Mouse (Mus musculus) pancreas, adult 10 weeks (tissue): ENCODE measurements around the gene Slc22a30. TPM values are rescaled to one million over a fixed set of nuclear protein-coding genes. Genes with fewer than 3 reads are reported as not detected.

Experiments
- polyA plus RNA-seq: library from polyadenylated mRNA; stranded (reverse); fragments of 350-450 nt; fragmentation: Illumina TruSeq; extraction: RNeasy Lipid Tissue Mini Kit (QIAGEN cat#74804); gene quantifications from one replicate; pipeline ENCODE4 v1.2.3, GENCODE M21; 2015; ENCODE audit warnings: low read depth, low replicate concordance; ENCODE audit not compliant: insufficient read depth

Slc22a30 gene
- not detected for polyA plus RNA-seq

DNA sequence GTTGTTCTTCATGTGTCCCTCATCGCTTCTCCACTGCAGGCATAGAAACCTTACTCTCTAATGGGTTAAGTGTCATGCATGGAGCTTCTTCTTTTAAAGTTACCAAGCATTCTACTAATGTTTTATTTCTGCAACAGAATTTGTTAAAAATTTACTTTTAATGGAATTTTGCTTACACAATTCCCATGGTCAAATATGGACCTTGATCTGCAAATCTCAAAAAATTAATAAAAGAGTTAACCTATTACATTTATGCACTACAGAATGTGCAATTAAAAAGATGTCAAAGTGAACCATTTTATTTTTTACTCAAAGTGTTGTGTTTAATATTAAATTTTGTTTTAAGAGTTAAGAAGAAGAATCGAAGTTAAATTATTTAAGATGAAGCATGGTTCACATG, at the start of gene Slc22a30:
TSS of gene Slc22a30 (minus strand) at position 101 of the 400 bp plus-strand sequence.

Other genes starting within 250 kb of the Slc22a30 start
- gene Slc22a29, start 186.2 kb downstream of the Slc22a30 start, polyA plus RNA-seq, result 1.2 TPM
- not detected for gene Slc22a8, start 186.1 kb upstream of the Slc22a30 start, polyA plus RNA-seq
- gene Slc22a6, start 212.9 kb upstream of the Slc22a30 start, polyA plus RNA-seq, result not detected